Mouse (Mus musculus): ENCODE data around the gene Agbl4. TPM values are rescaled to one million over a fixed set of nuclear protein-coding genes. Genes with fewer than 3 reads are reported as not detected.

Gene Agbl4
- polyA plus RNA-seq, 1 experiment from 2014 or later = 0.16 TPM

GRCm38 (mm10) chr4:110529804-110530203 lies 132.3 kb downstream of the Agbl4 start:
- 72% methylated on average over 4 of the region's 4 CpGs for WGBS
- H3K9ac ChIP-seq (ENCODE audit: low read depth, low read length) = no peak overlapping the region
- H3K4me1 ChIP-seq (ENCODE audit: control insufficient read depth, insufficient read depth, low read length) = no peaks in the 10 kb centered on the region
- ATAC-seq = no peak
- no peak overlapping the region for H3K4me3 ChIP-seq (ENCODE audit: low read length)
- no peak overlapping the region for H3K4me2 ChIP-seq (ENCODE audit: low read depth, low read length)
- no peaks in the 10 kb centered on the region for H3K9me3 ChIP-seq (ENCODE audit: control insufficient read depth, low read length)
- H3K27me3 ChIP-seq (replicated peaks; ENCODE audit: control insufficient read depth, insufficient read depth, low read length) = no peaks in the 10 kb centered on the region
- no peaks in the 10 kb centered on the region for H3K36me3 ChIP-seq (ENCODE audit: control insufficient read depth, insufficient read depth, low read length)
- H3K27ac ChIP-seq (ENCODE audit: low read length) = no peak overlapping the region

- Histone ChIP-seq H3K9me3 (ENCODE audit: control insufficient read depth, low read length) (no peaks in the 10 kb centered on the region), H3K36me3 (ENCODE audit: control insufficient read depth, insufficient read depth, low read length) (no peaks in the 10 kb centered on the region), H3K4me2 (ENCODE audit: low read depth, low read length) (no peak overlapping the region), H3K4me1 (ENCODE audit: control insufficient read depth, insufficient read depth, low read length) (no peaks in the 10 kb centered on the region), H3K27ac (ENCODE audit: low read length) (no peak overlapping the region), H3K9ac (ENCODE audit: low read depth, low read length) (no peak overlapping the region), H3K4me3 (ENCODE audit: low read length) (no peak overlapping the region), H3K27me3 (replicated peaks; ENCODE audit: control insufficient read depth, insufficient read depth, low read length) (no peaks in the 10 kb centered on the region)
- no peak for ATAC-seq
- 59% methylated on average over 3 of the region's 3 CpGs for WGBS
Observed at GRCm38 (mm10) chr4:110549223-110549622, 151.8 kb downstream of the Agbl4 start.

- H3K4me1 ChIP-seq (ENCODE audit: control insufficient read depth, insufficient read depth, low read length) = no peaks in the 10 kb centered on the region
- H3K27ac ChIP-seq (ENCODE audit: low read length) = no peak overlapping the region
- no peak overlapping the region for H3K9ac ChIP-seq (ENCODE audit: low read depth, low read length)
- no peaks in the 10 kb centered on the region for H3K27me3 ChIP-seq (replicated peaks; ENCODE audit: control insufficient read depth, insufficient read depth, low read length)
- no peak for ATAC-seq
- 56% methylated on average over 4 of the region's 4 CpGs for WGBS
- H3K9me3 ChIP-seq (ENCODE audit: control insufficient read depth, low read length) = no peaks in the 10 kb centered on the region
- H3K4me2 ChIP-seq (ENCODE audit: low read depth, low read length) = no peak overlapping the region
- no peak overlapping the region for H3K4me3 ChIP-seq (ENCODE audit: low read length)
- no peaks in the 10 kb centered on the region for H3K36me3 ChIP-seq (ENCODE audit: control insufficient read depth, insufficient read depth, low read length)
Observed at GRCm38 (mm10) chr4:110597726-110598283, 200.3 kb downstream of the Agbl4 start.

GRCm38 (mm10) chr4:110641417-110641816 lies 244.0 kb downstream of the Agbl4 start:
- Histone ChIP-seq H3K4me2 (ENCODE audit: low read depth, low read length) (no peak overlapping the region), H3K9me3 (ENCODE audit: control insufficient read depth, low read length) (no peaks in the 10 kb centered on the region), H3K4me3 (ENCODE audit: low read length) (no peak overlapping the region), H3K4me1 (ENCODE audit: control insufficient read depth, insufficient read depth, low read length) (no peaks in the 10 kb centered on the region), H3K36me3 (ENCODE audit: control insufficient read depth, insufficient read depth, low read length) (no peaks in the 10 kb centered on the region), H3K9ac (ENCODE audit: low read depth, low read length) (no peak overlapping the region), H3K27ac (ENCODE audit: low read length) (no peak overlapping the region), H3K27me3 (replicated peaks; ENCODE audit: control insufficient read depth, insufficient read depth, low read length) (no peaks in the 10 kb centered on the region)
- WGBS = 97% methylated on average over 3 of the region's 3 CpGs
- ATAC-seq = no peak

GRCm38 (mm10) chr4:110662940-110663339 lies 265.5 kb downstream of the Agbl4 start:
- no peaks in the 10 kb centered on the region for H3K27me3 ChIP-seq (replicated peaks; ENCODE audit: control insufficient read depth, insufficient read depth, low read length)
- H3K9me3 ChIP-seq (ENCODE audit: control insufficient read depth, low read length) = no peaks in the 10 kb centered on the region
- H3K36me3 ChIP-seq (ENCODE audit: control insufficient read depth, insufficient read depth, low read length) = no peaks in the 10 kb centered on the region
- H3K4me2 ChIP-seq (ENCODE audit: low read depth, low read length) = no peak overlapping the region
- H3K27ac ChIP-seq (ENCODE audit: low read length) = no peak overlapping the region
- WGBS = 83% methylated on average over 2 of the region's 2 CpGs
- H3K4me3 ChIP-seq (ENCODE audit: low read length) = no peak overlapping the region
- no peaks in the 10 kb centered on the region for H3K4me1 ChIP-seq (ENCODE audit: control insufficient read depth, insufficient read depth, low read length)
- no peak overlapping the region for H3K9ac ChIP-seq (ENCODE audit: low read depth, low read length)
- no peak for ATAC-seq

DNA sequence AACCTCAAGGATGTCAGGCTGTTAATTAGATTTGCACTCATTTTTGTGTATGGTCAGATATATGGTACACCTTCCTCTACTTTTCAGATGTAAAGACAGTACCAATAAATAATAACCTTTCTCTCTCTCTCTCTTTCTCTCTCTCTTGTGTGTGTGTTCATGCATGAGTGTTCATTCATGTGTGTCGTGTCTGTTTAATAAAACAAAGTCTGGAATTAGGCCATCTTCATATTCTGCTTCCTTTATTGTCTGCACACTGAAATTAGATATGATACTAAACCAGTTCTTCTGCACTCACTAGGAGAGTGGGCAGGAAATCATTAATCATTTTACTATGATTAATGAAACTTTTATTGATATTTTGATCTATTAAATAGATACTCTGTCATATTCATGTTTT lies 276.7 kb downstream of the Agbl4 start:
- H3K9me3 ChIP-seq (ENCODE audit: control insufficient read depth, low read length) = no peaks in the 10 kb centered on the region
- ATAC-seq = no peak
- no peaks in the 10 kb centered on the region for H3K27me3 ChIP-seq (replicated peaks; ENCODE audit: control insufficient read depth, insufficient read depth, low read length)
- H3K4me1 ChIP-seq (ENCODE audit: control insufficient read depth, insufficient read depth, low read length) = no peaks in the 10 kb centered on the region
- H3K9ac ChIP-seq (ENCODE audit: low read depth, low read length) = no peak overlapping the region
- H3K4me3 ChIP-seq (ENCODE audit: low read length) = no peak overlapping the region
- no peak overlapping the region for H3K27ac ChIP-seq (ENCODE audit: low read length)
- 66% methylated on average over 1 of the region's 1 CpGs for WGBS
- H3K36me3 ChIP-seq (ENCODE audit: control insufficient read depth, insufficient read depth, low read length) = no peaks in the 10 kb centered on the region
- H3K4me2 ChIP-seq (ENCODE audit: low read depth, low read length) = no peak overlapping the region

- no peaks in the 10 kb centered on the region for H3K36me3 ChIP-seq (ENCODE audit: control insufficient read depth, insufficient read depth, low read length)
- no peak for ATAC-seq
- no peaks in the 10 kb centered on the region for H3K27me3 ChIP-seq (replicated peaks; ENCODE audit: control insufficient read depth, insufficient read depth, low read length)
- H3K9me3 ChIP-seq (ENCODE audit: control insufficient read depth, low read length) = no peaks in the 10 kb centered on the region
- no peak overlapping the region for H3K9ac ChIP-seq (ENCODE audit: low read depth, low read length)
- no peak overlapping the region for H3K4me3 ChIP-seq (ENCODE audit: low read length)
- H3K4me2 ChIP-seq (ENCODE audit: low read depth, low read length) = no peak overlapping the region
- H3K4me1 ChIP-seq (ENCODE audit: control insufficient read depth, insufficient read depth, low read length) = no peaks in the 10 kb centered on the region
- WGBS = 74% methylated on average over 1 of the region's 1 CpGs
- no peak overlapping the region for H3K27ac ChIP-seq (ENCODE audit: low read length)
Observed at GRCm38 (mm10) chr4:110735141-110735540, 337.7 kb downstream of the Agbl4 start.

GRCm38 (mm10) chr4:110757941-110758340 lies 360.5 kb downstream of the Agbl4 start:
- H3K4me2 ChIP-seq (ENCODE audit: low read depth, low read length) = no peak overlapping the region
- H3K27ac ChIP-seq (ENCODE audit: low read length) = no peak overlapping the region

GRCm38 (mm10) chr4:110788596-110788995 lies 391.1 kb downstream of the Agbl4 start:
- 79% methylated on average over 4 of the region's 4 CpGs for WGBS
- no peak for ATAC-seq

More at GRCm38 (mm10) chr4:110757941-110758340, 360.5 kb downstream of the Agbl4 start:
- no peaks in the 10 kb centered on the region for H3K27me3 ChIP-seq (replicated peaks; ENCODE audit: control insufficient read depth, insufficient read depth, low read length)
- H3K36me3 ChIP-seq (ENCODE audit: control insufficient read depth, insufficient read depth, low read length) = no peaks in the 10 kb centered on the region
- no peaks in the 10 kb centered on the region for H3K4me1 ChIP-seq (ENCODE audit: control insufficient read depth, insufficient read depth, low read length)
- 84% methylated on average over 2 of the region's 2 CpGs for WGBS
- no peak overlapping the region for H3K9ac ChIP-seq (ENCODE audit: low read depth, low read length)
- ATAC-seq = no peak
- no peak overlapping the region for H3K4me3 ChIP-seq (ENCODE audit: low read length)
- H3K9me3 ChIP-seq (ENCODE audit: control insufficient read depth, low read length) = no peaks in the 10 kb centered on the region

GRCm38 (mm10) chr4:110799902-110800301 lies 402.4 kb downstream of the Agbl4 start:
- WGBS = 75% methylated on average over 4 of the region's 4 CpGs
- H3K4me1 ChIP-seq (ENCODE audit: control insufficient read depth, insufficient read depth, low read length) = no peaks in the 10 kb centered on the region
- no peaks in the 10 kb centered on the region for H3K36me3 ChIP-seq (ENCODE audit: control insufficient read depth, insufficient read depth, low read length)
- H3K27me3 ChIP-seq (replicated peaks; ENCODE audit: control insufficient read depth, insufficient read depth, low read length) = no peaks in the 10 kb centered on the region
- H3K4me2 ChIP-seq (ENCODE audit: low read depth, low read length) = no peak overlapping the region
- no peak for ATAC-seq
- H3K9ac ChIP-seq (ENCODE audit: low read depth, low read length) = no peak overlapping the region
- no peak overlapping the region for H3K27ac ChIP-seq (ENCODE audit: low read length)
- H3K9me3 ChIP-seq (ENCODE audit: control insufficient read depth, low read length) = no peaks in the 10 kb centered on the region
- no peak overlapping the region for H3K4me3 ChIP-seq (ENCODE audit: low read length)

More at GRCm38 (mm10) chr4:110788596-110788995, 391.1 kb downstream of the Agbl4 start:
- H3K4me3 ChIP-seq (ENCODE audit: low read length) = no peak overlapping the region
- H3K27me3 ChIP-seq (replicated peaks; ENCODE audit: control insufficient read depth, insufficient read depth, low read length) = no peaks in the 10 kb centered on the region
- no peak overlapping the region for H3K9ac ChIP-seq (ENCODE audit: low read depth, low read length)
- no peaks in the 10 kb centered on the region for H3K4me1 ChIP-seq (ENCODE audit: control insufficient read depth, insufficient read depth, low read length)
- no peak overlapping the region for H3K27ac ChIP-seq (ENCODE audit: low read length)
- H3K9me3 ChIP-seq (ENCODE audit: control insufficient read depth, low read length) = no peaks in the 10 kb centered on the region
- no peak overlapping the region for H3K4me2 ChIP-seq (ENCODE audit: low read depth, low read length)
- no peaks in the 10 kb centered on the region for H3K36me3 ChIP-seq (ENCODE audit: control insufficient read depth, insufficient read depth, low read length)
